Mouse (Mus musculus) cerebellum, postnatal 4 days (tissue): ENCODE data around the gene Pip4p1.
"Not testable (repeated sequence)": the region's sequence is repeated elsewhere in the genome, so short reads cannot be mapped to it uniquely, and the experiment has no call there.

Experiments used
- DNase-seq, 2 experiments: peaks; one replicate each; pipeline ENCODE4 v3.0.0; 2022; ENCODE audit warnings: low spot score in 2 of 2, mixed read lengths in 1 of 2

Gene Pip4p1

GRCm38 (mm10) chr14:50930754-50931492, at the start of gene Pip4p1, which contains the start of gene Pnp:
Gene Pip4p1, minus strand, starts transcription at chr14:50930856.
Gene Pnp, plus strand, starts transcription at chr14:50931082.
- DNase-seq = peak; percentile 97 to 98

GRCm38 (mm10) chr14:50979631-50980030, 49.0 kb upstream of the Pip4p1 start:
- DNase-seq = no peak

GRCm38 (mm10) chr14:50978451-50978850, 47.8 kb upstream of the Pip4p1 start:
- DNase-seq = not testable (repeated sequence)

- DNase-seq = no peak
Measured at GRCm38 (mm10) chr14:50976674-50977073, 46.0 kb upstream of the Pip4p1 start.

- DNase-seq = no peak
Measured at GRCm38 (mm10) chr14:50975001-50975400, 44.3 kb upstream of the Pip4p1 start.

- no peak for DNase-seq
Measured at GRCm38 (mm10) chr14:50973700-50974099, 43.0 kb upstream of the Pip4p1 start.

GRCm38 (mm10) chr14:50973054-50973453, 42.4 kb upstream of the Pip4p1 start:
- not testable (repeated sequence) for DNase-seq

- no peak for DNase-seq
Measured at GRCm38 (mm10) chr14:50970822-50971221, 40.2 kb upstream of the Pip4p1 start.

- DNase-seq = peak in 1 of 2 experiments; percentile 20
Measured at GRCm38 (mm10) chr14:50969558-50970544, 39.2 kb upstream of the Pip4p1 start.

GRCm38 (mm10) chr14:50969041-50969440, 38.4 kb upstream of the Pip4p1 start:
- DNase-seq = no peak

- no peak for DNase-seq
Measured at GRCm38 (mm10) chr14:50968216-50968980, 37.7 kb upstream of the Pip4p1 start.

- DNase-seq = not testable (repeated sequence)
Measured at GRCm38 (mm10) chr14:50958289-50958995, 27.8 kb upstream of the Pip4p1 start.

- DNase-seq = not testable (repeated sequence)
Measured at GRCm38 (mm10) chr14:50957146-50957545, 26.5 kb upstream of the Pip4p1 start.

- DNase-seq = not testable (repeated sequence)
Measured at GRCm38 (mm10) chr14:50956724-50957123, 26.1 kb upstream of the Pip4p1 start.

- DNase-seq = peak in 1 of 2 experiments; percentile 65
Measured at GRCm38 (mm10) chr14:50955942-50956508, 25.4 kb upstream of the Pip4p1 start, which contains the start of gene Pnp2. Gene Pnp2, plus strand, starts transcription at chr14:50955992.

GRCm38 (mm10) chr14:50955487-50955886, 24.8 kb upstream of the Pip4p1 start:
- no peak for DNase-seq

GRCm38 (mm10) chr14:50945526-50945925, 14.9 kb upstream of the Pip4p1 start:
- DNase-seq = not testable (repeated sequence)

- DNase-seq = not testable (repeated sequence)
Measured at GRCm38 (mm10) chr14:50945081-50945480, 14.4 kb upstream of the Pip4p1 start.

- not testable (repeated sequence) for DNase-seq
Measured at GRCm38 (mm10) chr14:50944668-50945033, 14.0 kb upstream of the Pip4p1 start.

- DNase-seq = peak; percentile 74 to 89
Measured at GRCm38 (mm10) chr14:50943932-50944667, 13.4 kb upstream of the Pip4p1 start, which contains the start of gene Gm49342. Gene Gm49342, plus strand, starts transcription at chr14:50944517.
